Mouse (Mus musculus): ENCODE data around the gene Cr2. TPM values are rescaled to one million over a fixed set of nuclear protein-coding genes. Genes with fewer than 3 reads are reported as not detected.
A peak's percentile ranks its signal among the peaks of the same experiment; 100 is the strongest.
"Not testable (repeated sequence)": the region's sequence is repeated elsewhere in the genome, so short reads cannot be mapped to it uniquely, and the experiment has no call there.

Gene Cr2
- polyA plus RNA-seq (2015; fragmentation: Nextera tagmentation; extraction: Ambion mirVana) = 0.25 and 0.44 TPM in 2 replicates

- ATAC-seq (ENCODE audit: insufficient read depth, low FRiP score) = peak; percentile 73
- Histone ChIP-seq H3K9ac (ENCODE audit: low read length) (peak within 1 kb of the TSS; percentile 36; the same call in 1 of the 2 replicates), H3K27me3 (ENCODE audit: control insufficient read depth, insufficient read depth, low read length) (no peaks in the 10 kb centered on the region), H3K9me3 (replicated peaks; ENCODE audit: control insufficient read depth, low read length) (no peaks in the 10 kb centered on the region), H3K4me1 (ENCODE audit: control insufficient read depth, insufficient read depth, low read length) (no peaks in the 10 kb centered on the region), H3K36me3 (ENCODE audit: control insufficient read depth, insufficient read depth, low read length) (no peaks in the 10 kb centered on the region), H3K4me2 (ENCODE audit: low read depth, low read length) (peak within 1 kb of the TSS; percentile 55), H3K4me3 (replicated peaks; ENCODE audit: low read length) (peak within 1 kb of the TSS; percentile 27), H3K27ac (ENCODE audit: low read length) (no peak within 1 kb of the TSS)
- WGBS = 6% methylated on average over 20 of the region's 20 CpGs
Measured at GRCm38 (mm10) chr1:195175980-195176931, at the start of gene Cr2. Cr2 (minus strand) TSS chr1:195176716.

GRCm38 (mm10) chr1:195221781-195222180, 45.3 kb upstream of the Cr2 start:
- no peaks in the 10 kb centered on the region for H3K9me3 ChIP-seq (replicated peaks; ENCODE audit: control insufficient read depth, low read length)
- 38% methylated on average over 2 of the region's 2 CpGs for WGBS
- H3K36me3 ChIP-seq (ENCODE audit: control insufficient read depth, insufficient read depth, low read length) = no peaks in the 10 kb centered on the region
- no peak overlapping the region for H3K27ac ChIP-seq (ENCODE audit: low read length)
- no peaks in the 10 kb centered on the region for H3K4me1 ChIP-seq (ENCODE audit: control insufficient read depth, insufficient read depth, low read length)
- H3K9ac ChIP-seq (ENCODE audit: low read length) = no peak overlapping the region
- H3K4me3 ChIP-seq (replicated peaks; ENCODE audit: low read length) = no peak overlapping the region
- H3K4me2 ChIP-seq (ENCODE audit: low read depth, low read length) = no peak overlapping the region
- H3K27me3 ChIP-seq (ENCODE audit: control insufficient read depth, insufficient read depth, low read length) = no peaks in the 10 kb centered on the region
- no peak for ATAC-seq (ENCODE audit: insufficient read depth, low FRiP score)

GRCm38 (mm10) chr1:195212851-195213250, 36.3 kb upstream of the Cr2 start:
- not testable (repeated sequence) for H3K36me3 ChIP-seq (ENCODE audit: control insufficient read depth, insufficient read depth, low read length); H3K4me2 ChIP-seq (ENCODE audit: low read depth, low read length); H3K9ac ChIP-seq (ENCODE audit: low read length); ATAC-seq (ENCODE audit: insufficient read depth, low FRiP score); H3K27me3 ChIP-seq (ENCODE audit: control insufficient read depth, insufficient read depth, low read length); H3K4me1 ChIP-seq (ENCODE audit: control insufficient read depth, insufficient read depth, low read length); H3K4me3 ChIP-seq (replicated peaks; ENCODE audit: low read length); H3K27ac ChIP-seq (ENCODE audit: low read length); H3K9me3 ChIP-seq (replicated peaks; ENCODE audit: control insufficient read depth, low read length)
- 54% methylated on average over 19 of the region's 19 CpGs for WGBS

GRCm38 (mm10) chr1:195184746-195185145, 8.2 kb upstream of the Cr2 start:
- H3K9me3 ChIP-seq (replicated peaks; ENCODE audit: control insufficient read depth, low read length) = no peaks in the 10 kb centered on the region
- H3K27me3 ChIP-seq (ENCODE audit: control insufficient read depth, insufficient read depth, low read length) = no peaks in the 10 kb centered on the region
- no peaks in the 10 kb centered on the region for H3K36me3 ChIP-seq (ENCODE audit: control insufficient read depth, insufficient read depth, low read length)
- ATAC-seq (ENCODE audit: insufficient read depth, low FRiP score) = no peak
- H3K4me3 ChIP-seq (replicated peaks; ENCODE audit: low read length) = no peak overlapping the region
- H3K4me2 ChIP-seq (ENCODE audit: low read depth, low read length) = no peak overlapping the region
- H3K9ac ChIP-seq (ENCODE audit: low read length) = no peak overlapping the region
- H3K27ac ChIP-seq (ENCODE audit: low read length) = no peak overlapping the region
- no peaks in the 10 kb centered on the region for H3K4me1 ChIP-seq (ENCODE audit: control insufficient read depth, insufficient read depth, low read length)

- Histone ChIP-seq H3K4me3 (replicated peaks; ENCODE audit: low read length) (no peak overlapping the region), H3K27ac (ENCODE audit: low read length) (no peak overlapping the region), H3K9ac (ENCODE audit: low read length) (no peak overlapping the region), H3K9me3 (replicated peaks; ENCODE audit: control insufficient read depth, low read length) (no peaks in the 10 kb centered on the region), H3K27me3 (ENCODE audit: control insufficient read depth, insufficient read depth, low read length) (no peaks in the 10 kb centered on the region), H3K36me3 (ENCODE audit: control insufficient read depth, insufficient read depth, low read length) (no peaks in the 10 kb centered on the region), H3K4me2 (ENCODE audit: low read depth, low read length) (no peak overlapping the region), H3K4me1 (ENCODE audit: control insufficient read depth, insufficient read depth, low read length) (no peaks in the 10 kb centered on the region)
- ATAC-seq (ENCODE audit: insufficient read depth, low FRiP score) = no peak
- WGBS = 74% methylated on average over 9 of the region's 9 CpGs
Measured at GRCm38 (mm10) chr1:195164996-195165755, 11.3 kb downstream of the Cr2 start.

- Histone ChIP-seq H3K27me3 (ENCODE audit: control insufficient read depth, insufficient read depth, low read length) (no peaks in the 10 kb centered on the region), H3K9ac (ENCODE audit: low read length) (no peak overlapping the region), H3K9me3 (replicated peaks; ENCODE audit: control insufficient read depth, low read length) (no peaks in the 10 kb centered on the region), H3K27ac (ENCODE audit: low read length) (no peak overlapping the region), H3K4me3 (replicated peaks; ENCODE audit: low read length) (peak overlapping the region; percentile 74; the same call in 1 of the 2 replicates), H3K36me3 (ENCODE audit: control insufficient read depth, insufficient read depth, low read length) (peaks cover 9% of the 10 kb centered on the region), H3K4me2 (ENCODE audit: low read depth, low read length) (peak overlapping the region; percentile 63), H3K4me1 (ENCODE audit: control insufficient read depth, insufficient read depth, low read length) (peaks cover 9% of the 10 kb centered on the region)
- 39% methylated on average over 3 of the region's 3 CpGs for WGBS
- ATAC-seq (ENCODE audit: insufficient read depth, low FRiP score) = no peak
Measured at GRCm38 (mm10) chr1:195132070-195132469, 44.4 kb downstream of the Cr2 start.

GRCm38 (mm10) chr1:195131675-195132015, 44.9 kb downstream of the Cr2 start:
- Histone ChIP-seq H3K4me1 (ENCODE audit: control insufficient read depth, insufficient read depth, low read length) (peaks cover 9% of the 10 kb centered on the region), H3K9me3 (replicated peaks; ENCODE audit: control insufficient read depth, low read length) (no peaks in the 10 kb centered on the region), H3K4me3 (replicated peaks; ENCODE audit: low read length) (peak overlapping the region; percentile 74), H3K4me2 (ENCODE audit: low read depth, low read length) (peak overlapping the region; percentile 63), H3K27ac (ENCODE audit: low read length) (peak overlapping the region; percentile 99), H3K36me3 (ENCODE audit: control insufficient read depth, insufficient read depth, low read length) (peaks cover 9% of the 10 kb centered on the region), H3K9ac (ENCODE audit: low read length) (peak overlapping the region; percentile 95), H3K27me3 (ENCODE audit: control insufficient read depth, insufficient read depth, low read length) (no peaks in the 10 kb centered on the region)
- ATAC-seq (ENCODE audit: insufficient read depth, low FRiP score) = no peak
- 22% methylated on average over 4 of the region's 4 CpGs for WGBS

- peak within 1 kb of the TSS; percentile 95 for H3K9ac ChIP-seq (ENCODE audit: low read length)
- H3K36me3 ChIP-seq (ENCODE audit: control insufficient read depth, insufficient read depth, low read length) = peaks cover 9% of the 10 kb centered on the region
- peak within 1 kb of the TSS; percentile 99 for H3K27ac ChIP-seq (ENCODE audit: low read length)
- H3K4me2 ChIP-seq (ENCODE audit: low read depth, low read length) = peak within 1 kb of the TSS; percentile 63
- ATAC-seq (ENCODE audit: insufficient read depth, low FRiP score) = peak; percentile 98
- under 1% methylated on average over 31 of the region's 31 CpGs for WGBS
- no peaks in the 10 kb centered on the region for H3K9me3 ChIP-seq (replicated peaks; ENCODE audit: control insufficient read depth, low read length)
- no peaks in the 10 kb centered on the region for H3K27me3 ChIP-seq (ENCODE audit: control insufficient read depth, insufficient read depth, low read length)
- peak within 1 kb of the TSS; percentile 74 for H3K4me3 ChIP-seq (replicated peaks; ENCODE audit: low read length)
- peaks cover 9% of the 10 kb centered on the region for H3K4me1 ChIP-seq (ENCODE audit: control insufficient read depth, insufficient read depth, low read length)
Measured at GRCm38 (mm10) chr1:195130953-195131674, 45.4 kb downstream of the Cr2 start, which contains the start of gene Cr1l. Cr1l (minus strand) TSS chr1:195131586.

All from stomach, embryonic 16.5 days (tissue).